Mouse (Mus musculus) forebrain, embryonic 13.5 days (tissue): ENCODE results near the gene Hspa1a. TPM values are rescaled to one million over a fixed set of nuclear protein-coding genes. Genes with fewer than 3 reads are reported as not detected.

Experiments
- ATAC-seq: fragments of 200-750 bp; cut with Nextera tagmentation; 2 replicates; pipeline ENCODE4 v1.8.0; 2017
- H3K27ac ChIP-seq: fragments of 300-500 bp; sonication (generic); 2 replicates; pipeline ENCODE4 v1.5.1; 2015; ENCODE audit warnings: inconsistent platforms, mild to moderate bottlenecking, moderate library complexity
- H3K27me3 ChIP-seq: fragments of 300-500 bp; sonication (generic); 2 replicates; pipeline ENCODE4 v1.6.1; 2015; ENCODE audit warnings: mild to moderate bottlenecking, inconsistent platforms
- H3K36me3 ChIP-seq: fragments of 300-500 bp; sonication (generic); 2 replicates; pipeline ENCODE4 v1.6.1; 2015; ENCODE audit warnings: mild to moderate bottlenecking, inconsistent platforms; ENCODE audit not compliant: poor library complexity, severe bottlenecking
- H3K4me1 ChIP-seq: fragments of 300-500 bp; sonication (generic); 2 replicates; pipeline ENCODE4 v1.6.1; 2015; ENCODE audit warnings: inconsistent platforms
- H3K4me2 ChIP-seq: fragments of 300-500 bp; sonication (generic); 2 replicates; pipeline ENCODE4 v1.6.1; 2015; ENCODE audit warnings: inconsistent platforms, mild to moderate bottlenecking, moderate library complexity
- H3K4me3 ChIP-seq: fragments of 300-500 bp; sonication (generic); 2 replicates; pipeline ENCODE4 v1.5.1; 2015; ENCODE audit warnings: mild to moderate bottlenecking, inconsistent platforms
- H3K9ac ChIP-seq: fragments of 300-500 bp; sonication (generic); 2 replicates; pipeline ENCODE4 v1.6.1; 2015; ENCODE audit warnings: mild to moderate bottlenecking, inconsistent platforms
- H3K9me3 ChIP-seq: fragments of 300-500 bp; sonication (generic); replicated peaks from 2 replicates; pipeline ENCODE4 v1.6.1; 2016; ENCODE audit warnings: inconsistent platforms
- WGBS: fragments of 180-500 bp; shearing (Covaris S2); methylation state at CpG from one replicate; pipeline ENCODE4 v1.1.7; 2015; 5-methylcytosine and 5-hydroxymethylcytosine counted together
- polyA plus RNA-seq: library from polyadenylated mRNA; unstranded; fragments of >200 nt; fragmentation: Nextera tagmentation; extraction: Ambion mirVana; gene quantifications from 2 replicates; pipeline ENCODE4 v1.2.1, GENCODE M21; 2015

Hspa1a gene
- polyA plus RNA-seq, 1 experiment from 2014 or later: 1.5 TPM

DNA sequence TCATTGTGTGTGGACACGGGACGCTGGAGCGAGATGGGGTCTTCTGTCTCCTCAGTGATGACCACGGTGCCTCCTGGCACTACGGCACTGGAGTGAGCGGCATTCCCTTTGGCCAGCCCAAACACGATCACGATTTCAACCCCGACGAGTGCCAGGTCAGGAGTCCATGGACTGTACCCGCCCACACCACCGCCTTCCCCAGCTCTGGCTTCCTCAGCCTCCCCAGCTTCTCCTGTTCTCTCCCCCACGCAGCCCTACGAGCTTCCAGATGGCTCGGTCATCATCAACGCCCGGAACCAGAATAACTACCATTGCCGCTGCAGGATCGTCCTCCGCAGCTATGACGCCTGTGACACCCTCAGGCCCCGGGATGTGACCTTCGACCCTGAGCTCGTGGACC lies 37.9 kb downstream of the Hspa1a start:
- Histone ChIP-seq H3K9ac (no peak overlapping the region), H3K36me3 (peaks cover 20% of the 10 kb centered on the region; the same call in 1 of the 2 replicates), H3K4me2 (no peak overlapping the region), H3K27me3 (no peaks in the 10 kb centered on the region), H3K9me3 (no peaks in the 10 kb centered on the region), H3K4me1 (peaks cover 9% of the 10 kb centered on the region), H3K4me3 (no peak overlapping the region), H3K27ac (no peak overlapping the region)
- 77% methylated on average over 24 of the region's 24 CpGs for WGBS
- no peak for ATAC-seq

DNA sequence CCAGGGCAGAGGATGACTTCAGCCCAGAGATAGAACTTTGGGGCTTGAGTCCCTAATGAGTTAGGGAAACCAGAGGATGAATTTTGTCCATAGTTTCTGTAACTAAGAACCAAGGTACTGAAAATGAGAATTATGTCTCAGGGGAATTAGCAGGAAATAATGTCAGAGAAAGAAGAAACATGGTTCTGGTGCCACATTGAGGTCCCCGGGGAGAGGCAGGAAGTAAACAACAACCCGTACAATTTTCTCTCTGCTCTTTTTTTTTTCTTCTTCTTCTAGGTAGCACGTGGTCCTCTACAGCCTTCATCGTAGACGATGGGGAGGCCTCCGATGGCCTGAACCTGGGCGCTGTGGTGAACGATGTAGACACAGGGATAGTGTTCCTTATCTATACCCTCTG lies 39.7 kb downstream of the Hspa1a start:
- ATAC-seq: no peak
- WGBS: 92% methylated on average over 8 of the region's 8 CpGs

GRCm38 (mm10) chr17:34931735-34932098 lies 40.2 kb downstream of the Hspa1a start:
- peaks cover 9% of the 10 kb centered on the region for H3K4me1 ChIP-seq
- no peaks in the 10 kb centered on the region for H3K27me3 ChIP-seq
- peak overlapping the region; percentile 90 for H3K9ac ChIP-seq
- H3K4me3 ChIP-seq: peak overlapping the region; percentile 80
- H3K4me2 ChIP-seq: peak overlapping the region; percentile 98
- H3K27ac ChIP-seq: no peak overlapping the region
- no peaks in the 10 kb centered on the region for H3K9me3 ChIP-seq
- ATAC-seq: no peak; the same call in 1 of the 2 replicates
- WGBS: 13% methylated on average over 14 of the region's 14 CpGs
- H3K36me3 ChIP-seq: peaks cover 20% of the 10 kb centered on the region; the same call in 1 of the 2 replicates

More for the DNA sequence above, 39.7 kb downstream of the Hspa1a start:
- Histone ChIP-seq H3K4me3 (peak overlapping the region; percentile 80), H3K9ac (peak overlapping the region; percentile 90), H3K36me3 (peaks cover 20% of the 10 kb centered on the region; the same call in 1 of the 2 replicates), H3K9me3 (no peaks in the 10 kb centered on the region), H3K27me3 (no peaks in the 10 kb centered on the region), H3K4me1 (peaks cover 9% of the 10 kb centered on the region), H3K4me2 (peak overlapping the region; percentile 98), H3K27ac (no peak overlapping the region)

GRCm38 (mm10) chr17:34931061-34931734 lies 40.8 kb downstream of the Hspa1a start, which contains the start of gene Neu1:
Gene Neu1, plus strand, starts transcription at chr17:34931253.
- peak within 1 kb of the TSS; percentile 40 for H3K27ac ChIP-seq
- peak within 1 kb of the TSS; percentile 80 for H3K4me3 ChIP-seq
- H3K36me3 ChIP-seq: peaks cover 20% of the 10 kb centered on the region; the same call in 1 of the 2 replicates
- H3K9ac ChIP-seq: peak within 1 kb of the TSS; percentile 90
- no peaks in the 10 kb centered on the region for H3K9me3 ChIP-seq
- peaks cover 9% of the 10 kb centered on the region for H3K4me1 ChIP-seq
- WGBS: under 1% methylated on average over 37 of the region's 38 CpGs
- H3K27me3 ChIP-seq: no peaks in the 10 kb centered on the region
- peak within 1 kb of the TSS; percentile 98 for H3K4me2 ChIP-seq
- ATAC-seq: peak; percentile 98

DNA sequence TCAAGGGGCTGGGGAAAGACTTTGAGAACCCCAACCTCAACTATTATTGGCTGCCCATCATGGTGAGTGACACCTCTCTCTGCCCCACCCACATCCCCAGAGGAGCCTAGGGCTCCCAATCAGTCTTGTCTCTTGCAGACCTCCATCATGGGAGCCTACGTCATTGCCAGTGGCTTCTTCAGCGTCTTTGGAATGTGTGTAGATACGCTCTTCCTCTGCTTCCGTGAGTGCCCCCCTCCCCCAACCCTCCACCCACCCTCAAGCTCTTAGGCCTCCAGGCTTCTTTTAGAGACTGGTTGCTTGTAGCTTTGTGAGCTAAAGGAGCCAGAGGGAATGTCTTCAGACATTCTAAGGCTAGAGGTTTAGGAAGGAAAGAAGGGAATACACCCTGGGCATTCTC lies 43.1 kb downstream of the Hspa1a start:
- no peaks in the 10 kb centered on the region for H3K27me3 ChIP-seq
- 78% methylated on average over 4 of the region's 4 CpGs for whole genome bisulfite sequencing
- H3K9me3 ChIP-seq: no peaks in the 10 kb centered on the region
- H3K27ac ChIP-seq: no peak overlapping the region
- H3K4me3 ChIP-seq: no peak overlapping the region
- 0 out of 2 replicates have a peak, but pooled peaks cover 1% of the 10 kb centered on the region for H3K36me3 ChIP-seq
- peaks cover 9% of the 10 kb centered on the region for H3K4me1 ChIP-seq
- ATAC-seq: no peak
- no peak overlapping the region for H3K4me2 ChIP-seq
- no peak overlapping the region for H3K9ac ChIP-seq

DNA sequence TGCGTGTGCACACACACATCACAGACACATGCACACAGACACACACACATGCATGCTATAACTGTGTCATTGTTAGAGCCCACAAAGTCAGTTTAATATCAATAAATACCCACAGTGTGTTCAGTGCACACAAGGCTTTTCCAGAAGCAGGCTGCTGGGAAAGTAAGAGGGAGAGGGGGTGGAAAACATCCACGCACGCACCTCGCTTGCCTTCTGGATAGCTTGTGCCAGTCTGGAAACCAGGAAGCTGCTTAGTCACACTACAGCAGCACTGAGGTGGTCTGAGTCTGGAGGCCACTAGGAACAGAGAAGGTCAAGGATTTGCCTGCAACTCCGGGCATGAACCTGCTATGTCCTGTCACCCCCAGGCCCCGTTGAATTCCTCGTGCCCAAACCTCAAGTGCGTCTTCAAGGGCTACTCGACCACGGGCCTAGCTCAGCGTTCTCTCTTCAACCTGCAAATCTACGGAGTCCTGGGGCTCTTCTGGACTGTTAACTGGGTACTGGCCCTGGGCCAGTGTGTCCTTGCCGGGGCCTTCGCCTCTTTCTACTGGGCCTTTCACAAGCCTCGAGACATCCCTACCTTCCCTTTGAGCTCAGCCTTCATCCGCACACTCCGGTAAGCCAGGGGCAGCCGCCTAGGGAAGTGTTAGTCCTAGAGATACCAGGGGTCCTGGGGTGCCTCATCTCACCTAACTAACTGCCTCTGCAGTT lies 44.5 kb downstream of the Hspa1a start:
- WGBS: 88% methylated on average over 18 of the region's 18 CpGs
- no peak for ATAC-seq
- H3K4me1 ChIP-seq: peaks cover 9% of the 10 kb centered on the region
- H3K9me3 ChIP-seq: no peaks in the 10 kb centered on the region
- H3K36me3 ChIP-seq: no peaks in the 10 kb centered on the region
- peak overlapping the region; percentile 12; the same call in 1 of the 2 replicates for H3K9ac ChIP-seq
- no peaks in the 10 kb centered on the region for H3K27me3 ChIP-seq
- H3K27ac ChIP-seq: no peak overlapping the region
- no peak overlapping the region for H3K4me2 ChIP-seq
- H3K4me3 ChIP-seq: no peak overlapping the region

- H3K4me3 ChIP-seq: no peak overlapping the region
- H3K27me3 ChIP-seq: no peaks in the 10 kb centered on the region
- H3K4me2 ChIP-seq: no peak overlapping the region
- WGBS: 68% methylated on average over 5 of the region's 5 CpGs
- no peaks in the 10 kb centered on the region for H3K36me3 ChIP-seq
- H3K9ac ChIP-seq: no peak overlapping the region
- no peaks in the 10 kb centered on the region for H3K4me1 ChIP-seq
- ATAC-seq: no peak
- H3K27ac ChIP-seq: no peak overlapping the region
- no peaks in the 10 kb centered on the region for H3K9me3 ChIP-seq
Observed at GRCm38 (mm10) chr17:34924258-34924657, 47.7 kb downstream of the Hspa1a start.

DNA sequence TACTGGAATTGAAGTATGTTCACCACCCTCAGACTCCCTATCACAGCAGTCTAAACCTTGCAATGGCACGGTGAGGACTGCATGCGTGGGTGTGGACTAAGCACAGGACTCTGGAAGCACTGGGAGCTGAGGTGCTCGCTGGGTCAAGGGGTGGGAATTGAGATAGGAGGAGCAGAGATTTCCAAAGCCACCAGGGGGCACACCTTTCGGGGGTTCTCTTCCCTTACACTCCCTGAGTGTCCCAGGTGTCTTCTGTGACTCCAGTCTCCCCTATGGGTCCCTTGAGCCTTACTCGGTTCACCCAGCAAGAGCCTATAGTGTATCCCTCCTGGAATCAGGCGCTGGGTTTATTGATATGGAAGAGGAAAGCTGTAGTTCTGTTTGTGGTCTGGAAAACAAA lies 49.0 kb downstream of the Hspa1a start:
- Histone ChIP-seq H3K36me3 (no peaks in the 10 kb centered on the region), H3K9me3 (no peaks in the 10 kb centered on the region), H3K4me1 (no peaks in the 10 kb centered on the region), H3K4me2 (no peak overlapping the region), H3K27ac (no peak overlapping the region), H3K27me3 (no peaks in the 10 kb centered on the region), H3K4me3 (no peak overlapping the region), H3K9ac (no peak overlapping the region)
- ATAC-seq: no peak
- WGBS: 48% methylated on average over 6 of the region's 6 CpGs

Other genes starting within 250 kb of the Hspa1a start
- gene C4b, start 228.3 kb downstream of the Hspa1a start, polyA plus RNA-seq: not detected in 2 replicates
- not detected in 2 replicates for gene Cyp21a1, start 167.6 kb downstream of the Hspa1a start, polyA plus RNA-seq
- 36.6 and 40.0 TPM in 2 replicates for gene Stk19, start 135.2 kb downstream of the Hspa1a start, polyA plus RNA-seq
- gene Dxo, start 135.1 kb downstream of the Hspa1a start, polyA plus RNA-seq: 68.6 and 75.7 TPM in 2 replicates
- 50.1 and 57.9 TPM in 2 replicates for gene Skiv2l, start 121.9 kb downstream of the Hspa1a start, polyA plus RNA-seq
- 106 and 109 TPM in 2 replicates for gene Nelfe, start 121.8 kb downstream of the Hspa1a start, polyA plus RNA-seq
- 1.9 and 2.0 TPM in 2 replicates for gene Cfb, start 109.6 kb downstream of the Hspa1a start, polyA plus RNA-seq
- 7.8 and 9.7 TPM in 2 replicates for gene Zbtb12, start 92.7 kb downstream of the Hspa1a start, polyA plus RNA-seq
- gene Gm20547, start 90.1 kb downstream of the Hspa1a start, polyA plus RNA-seq: not detected in 2 replicates
- 0.74 and 1.4 TPM in 2 replicates for gene C2, start 73.9 kb downstream of the Hspa1a start, polyA plus RNA-seq
- gene Ehmt2, start 73.7 kb downstream of the Hspa1a start, polyA plus RNA-seq: 97.9 and 107 TPM in 2 replicates
- gene Slc44a4, start 57.7 kb downstream of the Hspa1a start, polyA plus RNA-seq: not detected in 2 replicates
- 18.0 and 18.7 TPM in 2 replicates for gene Neu1, start 40.9 kb downstream of the Hspa1a start, polyA plus RNA-seq
- gene Hspa1b, start 12.9 kb downstream of the Hspa1a start, polyA plus RNA-seq: 0.10 and 0.12 TPM in 2 replicates
- gene Gm20481, start 2.2 kb downstream of the Hspa1a start, polyA plus RNA-seq: not detected in 2 replicates
- gene Hspa1l, start 547 bp upstream of the Hspa1a start, polyA plus RNA-seq: 1.00 and 1.3 TPM in 2 replicates
- gene Lsm2, start 9.7 kb upstream of the Hspa1a start, polyA plus RNA-seq: 203 and 213 TPM in 2 replicates
- gene Vars, start 28.8 kb upstream of the Hspa1a start, polyA plus RNA-seq: 88.4 and 104 TPM in 2 replicates
- gene Vwa7, start 44.4 kb upstream of the Hspa1a start, polyA plus RNA-seq: 0.18 and 0.20 TPM in 2 replicates
- gene Sapcd1, start 55.9 kb upstream of the Hspa1a start, polyA plus RNA-seq: 7.2 and 7.8 TPM in 2 replicates
- gene Msh5, start 74.6 kb upstream of the Hspa1a start, polyA plus RNA-seq: 4.5 and 5.9 TPM in 2 replicates
- gene Clic1, start 77.8 kb upstream of the Hspa1a start, polyA plus RNA-seq: 141 and 147 TPM in 2 replicates
- gene Ddah2, start 86.9 kb upstream of the Hspa1a start, polyA plus RNA-seq: 543 and 566 TPM in 2 replicates
- not detected in 2 replicates for gene Ly6g6c, start 93.2 kb upstream of the Hspa1a start, polyA plus RNA-seq
- gene Mpig6b, start 94.0 kb upstream of the Hspa1a start, polyA plus RNA-seq: 0.29 and 0.56 TPM in 2 replicates
- 1.7 and 2.3 TPM in 2 replicates for gene Ly6g6e, start 104.7 kb upstream of the Hspa1a start, polyA plus RNA-seq
- gene Ly6g6d, start 105.9 kb upstream of the Hspa1a start, polyA plus RNA-seq: 0.58 and 0.81 TPM in 2 replicates
- gene Ly6g6f, start 113.5 kb upstream of the Hspa1a start, polyA plus RNA-seq: 0.25 TPM in 1 of 2 replicates, not detected in the other
- gene Abhd16a, start 117.1 kb upstream of the Hspa1a start, polyA plus RNA-seq: 74.9 and 77.6 TPM in 2 replicates
- gene Ly6g5c, start 136.1 kb upstream of the Hspa1a start, polyA plus RNA-seq: not detected in 2 replicates
- gene Ly6g5b, start 143.3 kb upstream of the Hspa1a start, polyA plus RNA-seq: 1.2 and 1.3 TPM in 2 replicates
- 32.4 and 33.3 TPM in 2 replicates for gene Gpank1, start 149.3 kb upstream of the Hspa1a start, polyA plus RNA-seq
- gene Csnk2b, start 149.9 kb upstream of the Hspa1a start, polyA plus RNA-seq: 339 and 356 TPM in 2 replicates
- gene D17H6S53E, start 154.2 kb upstream of the Hspa1a start, polyA plus RNA-seq: 8.3 and 8.6 TPM in 2 replicates
- 0.93 and 0.99 TPM in 2 replicates for gene Apom, start 159.9 kb upstream of the Hspa1a start, polyA plus RNA-seq
- gene Bag6, start 163.0 kb upstream of the Hspa1a start, polyA plus RNA-seq: 82.5 and 82.6 TPM in 2 replicates
- gene Prrc2a, start 192.7 kb upstream of the Hspa1a start, polyA plus RNA-seq: 213 TPM in 2 replicates
- 5.6 and 6.0 TPM in 2 replicates for gene Aif1, start 203.9 kb upstream of the Hspa1a start, polyA plus RNA-seq
- 3.5 and 4.2 TPM in 2 replicates for gene Lst1, start 216.3 kb upstream of the Hspa1a start, polyA plus RNA-seq
- 0.20 TPM in 1 of 2 replicates, not detected in the other for gene Ltb, start 222.3 kb upstream of the Hspa1a start, polyA plus RNA-seq
- not detected in 2 replicates for gene Tnf, start 229.9 kb upstream of the Hspa1a start, polyA plus RNA-seq
- gene Lta, start 233.2 kb upstream of the Hspa1a start, polyA plus RNA-seq: 0.16 TPM in 1 of 2 replicates, not detected in the other
- gene Gm16181, start 248.7 kb upstream of the Hspa1a start, polyA plus RNA-seq: 0.37 and 0.59 TPM in 2 replicates